Mouse (Mus musculus) midbrain, embryonic 16.5 days (tissue): ENCODE data around the gene Odf4. TPM values are rescaled to one million over a fixed set of nuclear protein-coding genes. Genes with fewer than 3 reads are reported as not detected.

ENCODE experiments used
- ATAC-seq: fragments of 200-750 bp; cut with Nextera tagmentation; 2 replicates; pipeline ENCODE4 v1.8.0; 2017; ENCODE audit warnings: moderate TSS enrichment
- H3K27ac ChIP-seq: fragments of 300-500 bp; sonication (generic); 2 replicates; pipeline ENCODE4 v1.5.1; 2014; ENCODE audit warnings: mild to moderate bottlenecking, low read length, mixed read lengths
- H3K27me3 ChIP-seq: fragments of 300-500 bp; sonication (generic); 2 replicates; pipeline ENCODE4 v1.6.1; 2014; ENCODE audit warnings: low read depth, low read length, mixed read lengths; ENCODE audit not compliant: control insufficient read depth, insufficient read depth
- H3K36me3 ChIP-seq: fragments of 300-500 bp; sonication (generic); 2 replicates; pipeline ENCODE4 v1.6.1; 2014; ENCODE audit warnings: mild to moderate bottlenecking, low read length, moderate library complexity, mixed read lengths; ENCODE audit not compliant: control insufficient read depth, insufficient read depth
- H3K4me1 ChIP-seq: fragments of 300-500 bp; sonication (generic); 2 replicates; pipeline ENCODE4 v1.6.1; 2014; ENCODE audit warnings: mild to moderate bottlenecking, low read length, mixed read lengths; ENCODE audit not compliant: control insufficient read depth, insufficient read depth
- H3K4me2 ChIP-seq: fragments of 300-500 bp; sonication (generic); 2 replicates; pipeline ENCODE4 v1.6.1; 2014; ENCODE audit warnings: mild to moderate bottlenecking, low read length, mixed read lengths
- H3K4me3 ChIP-seq: fragments of 300-500 bp; sonication (generic); 2 replicates; pipeline ENCODE4 v1.5.1; 2014; ENCODE audit warnings: low read depth, mild to moderate bottlenecking, low read length, moderate library complexity, mixed read lengths
- H3K9ac ChIP-seq: fragments of 300-500 bp; sonication (generic); 2 replicates; pipeline ENCODE4 v1.6.1; 2014; ENCODE audit warnings: low read depth, low read length, mixed read lengths
- H3K9me3 ChIP-seq: fragments of 300-500 bp; sonication (generic); replicated peaks from 2 replicates; pipeline ENCODE4 v1.6.1; 2014; ENCODE audit warnings: mild to moderate bottlenecking, low read length, mixed read lengths; ENCODE audit not compliant: control insufficient read depth, poor library complexity, severe bottlenecking
- WGBS: fragments of 180-500 bp; shearing (Covaris S2); extraction: QIAGEN DNeasy Blood & Tissue Kit; methylation state at CpG from one replicate; pipeline ENCODE4 v1.1.7; 2014; 5-methylcytosine and 5-hydroxymethylcytosine counted together
- polyA plus RNA-seq: library from polyadenylated mRNA; unstranded; fragments of >200 nt; fragmentation: Nextera tagmentation; extraction: Ambion mirVana; gene quantifications from 2 replicates; pipeline ENCODE4 v1.2.1, GENCODE M21; 2015

Gene Odf4
- polyA plus RNA-seq, 1 experiment from 2014 or later: 1.3 TPM

- Histone ChIP-seq H3K36me3 (peaks cover 17% of the 10 kb centered on the region), H3K4me1 (no peaks in the 10 kb centered on the region), H3K27me3 (no peaks in the 10 kb centered on the region), H3K4me2 (no peak overlapping the region), H3K27ac (no peak overlapping the region), H3K4me3 (no peak overlapping the region), H3K9ac (no peak overlapping the region), H3K9me3 (no peaks in the 10 kb centered on the region)
- WGBS: 42% methylated on average over 7 of the region's 7 CpGs
- no peak for ATAC-seq
These were observed 17.9 kb downstream of the Odf4 start for GRCm38 (mm10) chr11:68908846-68909503.

- Histone ChIP-seq H3K27me3 (no peaks in the 10 kb centered on the region), H3K4me3 (no peak overlapping the region), H3K27ac (no peak overlapping the region), H3K36me3 (peaks cover 22% of the 10 kb centered on the region), H3K4me1 (peaks cover 7% of the 10 kb centered on the region; the same call in 1 of the 2 replicates), H3K9ac (no peak overlapping the region), H3K4me2 (no peak overlapping the region), H3K9me3 (no peaks in the 10 kb centered on the region)
- ATAC-seq: no peak
- 81% methylated on average over 3 of the region's 3 CpGs for WGBS
These were observed 19.6 kb downstream of the Odf4 start for GRCm38 (mm10) chr11:68907251-68907650.

- H3K4me3 ChIP-seq: no peak overlapping the region
- no peaks in the 10 kb centered on the region for H3K27me3 ChIP-seq
- 71% methylated on average over 4 of the region's 4 CpGs for WGBS
- no peak overlapping the region for H3K9ac ChIP-seq
- peaks cover 7% of the 10 kb centered on the region; the same call in 1 of the 2 replicates for H3K4me1 ChIP-seq
- H3K36me3 ChIP-seq: peaks cover 22% of the 10 kb centered on the region
- H3K4me2 ChIP-seq: no peak overlapping the region
- no peaks in the 10 kb centered on the region for H3K9me3 ChIP-seq
- H3K27ac ChIP-seq: no peak overlapping the region
- ATAC-seq: no peak
These were observed 20.5 kb downstream of the Odf4 start for GRCm38 (mm10) chr11:68906461-68906790.

GRCm38 (mm10) chr11:68905665-68906460, 21.0 kb downstream of the Odf4 start:
- no peak overlapping the region for H3K4me3 ChIP-seq
- H3K9me3 ChIP-seq: no peaks in the 10 kb centered on the region
- 90% methylated on average over 9 of the region's 9 CpGs for WGBS
- H3K9ac ChIP-seq: no peak overlapping the region
- H3K27me3 ChIP-seq: no peaks in the 10 kb centered on the region
- H3K27ac ChIP-seq: no peak overlapping the region
- H3K4me2 ChIP-seq: no peak overlapping the region
- peaks cover 22% of the 10 kb centered on the region for H3K36me3 ChIP-seq
- H3K4me1 ChIP-seq: peaks cover 7% of the 10 kb centered on the region; the same call in 1 of the 2 replicates
- no peak for ATAC-seq

- 88% methylated on average over 3 of the region's 3 CpGs for WGBS
- H3K4me2 ChIP-seq: no peak overlapping the region
These were observed 21.7 kb downstream of the Odf4 start for GRCm38 (mm10) chr11:68905138-68905531.

GRCm38 (mm10) chr11:68904375-68905137, 22.3 kb downstream of the Odf4 start:
- WGBS: 87% methylated on average over 8 of the region's 8 CpGs
- Histone ChIP-seq H3K27me3 (no peaks in the 10 kb centered on the region), H3K4me3 (no peak overlapping the region), H3K9ac (no peak overlapping the region), H3K4me1 (peaks cover 7% of the 10 kb centered on the region; the same call in 1 of the 2 replicates), H3K36me3 (peaks cover 22% of the 10 kb centered on the region), H3K4me2 (no peak overlapping the region), H3K9me3 (no peaks in the 10 kb centered on the region), H3K27ac (no peak overlapping the region)
- no peak for ATAC-seq

More at GRCm38 (mm10) chr11:68905138-68905531, 21.7 kb downstream of the Odf4 start:
- Histone ChIP-seq H3K9ac (no peak overlapping the region), H3K4me3 (no peak overlapping the region), H3K27ac (no peak overlapping the region), H3K36me3 (peaks cover 22% of the 10 kb centered on the region), H3K9me3 (no peaks in the 10 kb centered on the region), H3K27me3 (no peaks in the 10 kb centered on the region), H3K4me1 (peaks cover 7% of the 10 kb centered on the region; the same call in 1 of the 2 replicates)
- no peak for ATAC-seq

GRCm38 (mm10) chr11:68903775-68904174, 23.1 kb downstream of the Odf4 start:
- Histone ChIP-seq H3K36me3 (peaks cover 22% of the 10 kb centered on the region), H3K9ac (no peak overlapping the region), H3K27ac (no peak overlapping the region), H3K4me2 (no peak overlapping the region), H3K27me3 (no peaks in the 10 kb centered on the region), H3K4me3 (no peak overlapping the region), H3K4me1 (peaks cover 7% of the 10 kb centered on the region; the same call in 1 of the 2 replicates), H3K9me3 (no peaks in the 10 kb centered on the region)
- 79% methylated on average over 2 of the region's 2 CpGs for WGBS
- ATAC-seq: no peak

- Histone ChIP-seq H3K27ac (no peak overlapping the region), H3K9ac (peak overlapping the region; percentile 95; the same call in 1 of the 2 replicates), H3K9me3 (no peaks in the 10 kb centered on the region), H3K4me2 (peak overlapping the region; percentile 58; the same call in 1 of the 2 replicates), H3K27me3 (no peaks in the 10 kb centered on the region), H3K36me3 (peaks cover 22% of the 10 kb centered on the region), H3K4me3 (peak overlapping the region; percentile 92; the same call in 1 of the 2 replicates), H3K4me1 (peaks cover 7% of the 10 kb centered on the region; the same call in 1 of the 2 replicates)
- ATAC-seq: no peak
- 77% methylated on average over 5 of the region's 5 CpGs for WGBS
These were observed 24.1 kb downstream of the Odf4 start for GRCm38 (mm10) chr11:68902823-68903222.
